In the genomic region with DNA sequence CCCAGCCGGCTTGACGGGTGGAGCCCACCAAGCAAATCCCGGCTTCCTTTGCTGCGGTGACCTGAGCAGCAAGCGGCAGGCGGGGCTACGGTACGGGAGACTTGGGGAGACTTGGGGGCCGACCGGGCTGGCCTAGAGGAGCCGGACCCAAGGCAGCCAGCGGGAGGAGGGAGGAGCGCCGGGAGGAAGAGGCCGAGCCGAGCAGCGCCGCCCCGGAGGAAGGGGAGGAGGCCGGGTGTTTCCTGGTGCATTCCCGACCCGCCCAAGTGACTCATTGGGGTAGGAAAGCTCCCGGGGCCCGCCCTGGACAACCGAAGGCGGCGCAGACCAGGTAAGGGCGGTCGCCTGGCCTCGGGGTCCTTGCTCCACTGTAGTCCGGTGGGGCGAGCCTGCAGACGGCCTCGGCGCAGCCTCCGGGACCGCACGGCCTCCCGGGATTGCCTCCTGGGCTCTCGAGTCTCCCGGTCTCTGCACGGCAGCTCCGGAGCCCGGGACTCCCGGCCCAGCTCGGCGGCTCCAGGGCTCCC, we compare ENCODE assay signal across 8 mouse cellular contexts. TPM values are rescaled to one million over a fixed set of nuclear protein-coding genes. Genes with fewer than 3 reads are reported as not detected.
DNase-seq lines count a peak whose midpoint lies in the region; ATAC-seq lines count a peak whose summit lies in the region.

No protein-coding gene starts in this region.

- peak; percentile 95 for DNase-seq in kidney, postnatal 10 days
- DNase-seq in liver, embryonic 13.5 days, result peak; percentile 73
- peak; percentile 4 to 16 for DNase-seq in natural killer cell, adult 2 months (ENCODE audit: low spot score in 2 of 2)

- H3K4me1 ChIP-seq in brown adipose tissue, adult 24 weeks (ENCODE audit: control insufficient read depth, insufficient read depth, insufficient read length, low read length), result peaks cover 7% of the 10 kb centered on the region; the same call in 1 of the 2 replicates
- H3K4me1 ChIP-seq in heart, embryonic 13.5 days, result peaks cover 30% of the 10 kb centered on the region
- peaks cover 22% of the 10 kb centered on the region for H3K4me1 ChIP-seq in liver, embryonic 13.5 days (replicated peaks)
- 0 out of 2 replicates have a peak, but pooled peaks cover 10% of the 10 kb centered on the region for H3K4me1 ChIP-seq in stomach, embryonic 14.5 days (ENCODE audit: control insufficient read depth, insufficient read depth, low read length)

- H3K4me3 ChIP-seq in brown adipose tissue, adult 24 weeks (ENCODE audit: insufficient read depth, low read depth, low read length), result peak overlapping the region; percentile 97
- peak overlapping the region; percentile 85 for H3K4me3 ChIP-seq in heart, embryonic 13.5 days
- peak overlapping the region; percentile 85 for H3K4me3 ChIP-seq in liver, embryonic 13.5 days (replicated peaks)
- peak overlapping the region; percentile 88 for H3K4me3 ChIP-seq in stomach, embryonic 14.5 days (ENCODE audit: low read depth, low read length)

- H3K27ac ChIP-seq in brown adipose tissue, adult 24 weeks (replicated peaks; ENCODE audit: low read depth, low read length), result peak overlapping the region; percentile 90
- H3K27ac ChIP-seq in heart, embryonic 13.5 days (replicated peaks), result peak overlapping the region; percentile 95
- H3K27ac ChIP-seq in liver, embryonic 13.5 days, result peak overlapping the region; percentile 76
- H3K27ac ChIP-seq in stomach, embryonic 14.5 days (ENCODE audit: low read length), result peak overlapping the region; percentile 97

- WGBS in heart, embryonic 13.5 days, result under 1% methylated on average over 47 of the region's 47 CpGs
- under 1% methylated on average over 44 of the region's 47 CpGs for WGBS in liver, embryonic 13.5 days (ENCODE audit: insufficient replicate concordance)
- under 1% methylated on average over 39 of the region's 47 CpGs for WGBS in stomach, embryonic 14.5 days

- H3K4me2 ChIP-seq in heart, embryonic 13.5 days, result peak overlapping the region; percentile 93
- peak overlapping the region; percentile 91 for H3K4me2 ChIP-seq in liver, embryonic 13.5 days
- H3K4me2 ChIP-seq in stomach, embryonic 14.5 days (replicated peaks; ENCODE audit: low read depth, low read length), result peak overlapping the region; percentile 62

- peak overlapping the region; percentile 94 for H3K9ac ChIP-seq in heart, embryonic 13.5 days
- H3K9ac ChIP-seq in liver, embryonic 13.5 days, result peak overlapping the region; percentile 86
- H3K9ac ChIP-seq in stomach, embryonic 14.5 days (replicated peaks; ENCODE audit: low read depth, low read length), result peak overlapping the region; percentile 92

- no peaks in the 10 kb centered on the region for H3K9me3 ChIP-seq in heart, embryonic 13.5 days
- H3K9me3 ChIP-seq in liver, embryonic 13.5 days (replicated peaks), result no peaks in the 10 kb centered on the region
- H3K9me3 ChIP-seq in stomach, embryonic 14.5 days (ENCODE audit: control insufficient read depth, low read depth, low read length), result no peaks in the 10 kb centered on the region

- 0 out of 2 replicates have a peak, but pooled peaks cover 5% of the 10 kb centered on the region for H3K36me3 ChIP-seq in heart, embryonic 13.5 days
- no peaks in the 10 kb centered on the region for H3K36me3 ChIP-seq in liver, embryonic 13.5 days
- H3K36me3 ChIP-seq in stomach, embryonic 14.5 days (ENCODE audit: control insufficient read depth, insufficient read depth, low read length), result no peaks in the 10 kb centered on the region

- H3K27me3 ChIP-seq in heart, embryonic 13.5 days (replicated peaks), result no peaks in the 10 kb centered on the region
- no peaks in the 10 kb centered on the region for H3K27me3 ChIP-seq in liver, embryonic 13.5 days
- no peaks in the 10 kb centered on the region for H3K27me3 ChIP-seq in stomach, embryonic 14.5 days (ENCODE audit: control insufficient read depth, insufficient read depth, low read length)

- ATAC-seq in CD4-positive, CD25-positive, alpha-beta regulatory T cell, adult 4 months, result peak; percentile 78
- ATAC-seq in erythroid progenitor cell, adult 5-6 weeks (replicated peaks; ENCODE audit: low FRiP score, poor library complexity, severe bottlenecking), result peak; percentile 95
- peak; percentile 89 for ATAC-seq in heart, embryonic 13.5 days (ENCODE audit: extremely low read depth, insufficient number of reproducible peaks, low FRiP score, low TSS enrichment)
- peak; percentile 95 for ATAC-seq in liver, embryonic 13.5 days (ENCODE audit: low read depth)
- ATAC-seq in stomach, embryonic 14.5 days (ENCODE audit: insufficient number of reproducible peaks, insufficient read depth, low FRiP score, low read depth), result peak; percentile 97

RNA-seq across cellular contexts. Expression of a gene that starts 0.5 kb away (rescaled TPM):
- polyA plus RNA-seq in CD4-positive, CD25-positive, alpha-beta regulatory T cell, adult 4 months (2017; shearing (Covaris generic)), result 100 to 1,000 TPM in 1 of 2 experiments, 10 to 100 TPM in 1; 69.2 to 104 TPM
- polyA plus RNA-seq in brown adipose tissue, adult 24 weeks (2012; ENCODE audit: insufficient read depth, insufficient read length, missing spikeins), result 22.5 and 28.6 TPM in 2 replicates
- total RNA-seq in erythroid progenitor cell, adult 5-6 weeks (2015; ENCODE audit: low replicate concordance), result 10.5 and 11.9 TPM in 2 replicates
- 6.5 and 8.3 TPM in 2 replicates for total RNA-seq in erythroid progenitor cell, adult 5-6 weeks (2017; ENCODE audit: low replicate concordance)
- polyA plus RNA-seq in heart, embryonic 13.5 days (2015; fragmentation: Nextera tagmentation; extraction: Ambion mirVana), result 50.3 and 51.6 TPM in 2 replicates
- 18.8 and 21.3 TPM in 2 replicates for polyA plus RNA-seq in liver, embryonic 13.5 days (2015; fragmentation: Nextera tagmentation; extraction: Ambion mirVana)
- polyA plus RNA-seq in stomach, embryonic 14.5 days (2014; fragmentation: Nextera tagmentation; extraction: Ambion mirVana), result 123 and 128 TPM in 2 replicates

RNA-seq across cellular contexts. Expression of a gene that starts 48.1 kb away (rescaled TPM):
- 10 to 100 TPM; 43.4 to 48.6 TPM for polyA plus RNA-seq in CD4-positive, CD25-positive, alpha-beta regulatory T cell, adult 4 months (2017; shearing (Covaris generic))
- 4.0 and 8.8 TPM in 2 replicates for polyA plus RNA-seq in brown adipose tissue, adult 24 weeks (2012; ENCODE audit: insufficient read depth, insufficient read length, missing spikeins)
- 14.7 and 24.5 TPM in 2 replicates for total RNA-seq in erythroid progenitor cell, adult 5-6 weeks (2015; ENCODE audit: low replicate concordance)
- total RNA-seq in erythroid progenitor cell, adult 5-6 weeks (2017; ENCODE audit: low replicate concordance), result 14.5 and 17.3 TPM in 2 replicates
- polyA plus RNA-seq in heart, embryonic 13.5 days (2015; fragmentation: Nextera tagmentation; extraction: Ambion mirVana), result 18.1 and 19.4 TPM in 2 replicates
- 7.9 and 10.9 TPM in 2 replicates for polyA plus RNA-seq in liver, embryonic 13.5 days (2015; fragmentation: Nextera tagmentation; extraction: Ambion mirVana)
- polyA plus RNA-seq in stomach, embryonic 14.5 days (2014; fragmentation: Nextera tagmentation; extraction: Ambion mirVana), result 36.1 and 37.0 TPM in 2 replicates

Comparison
In these comparisons a context has a peak if more than half of its experiments do, and no peak if none do; other contexts are left out.
1. Peak in every context shown above with its lines: DNase-seq, ATAC-seq, H3K4me3 ChIP-seq and H3K27ac ChIP-seq.
2. DNase-seq: peak in every context shown above with its lines; median percentile 95 in kidney, postnatal 10 days; 73 in liver, embryonic 13.5 days; 10 in natural killer cell, adult 2 months.